Mouse (Mus musculus): ENCODE measurements at regions not wholly inside any gene's neighbourhood (a gene's known extent, or its start where the extent isn't known, plus 50 kb on each side); places are given as distances from the start of the nearest gene placed in this dataset.

DNA sequence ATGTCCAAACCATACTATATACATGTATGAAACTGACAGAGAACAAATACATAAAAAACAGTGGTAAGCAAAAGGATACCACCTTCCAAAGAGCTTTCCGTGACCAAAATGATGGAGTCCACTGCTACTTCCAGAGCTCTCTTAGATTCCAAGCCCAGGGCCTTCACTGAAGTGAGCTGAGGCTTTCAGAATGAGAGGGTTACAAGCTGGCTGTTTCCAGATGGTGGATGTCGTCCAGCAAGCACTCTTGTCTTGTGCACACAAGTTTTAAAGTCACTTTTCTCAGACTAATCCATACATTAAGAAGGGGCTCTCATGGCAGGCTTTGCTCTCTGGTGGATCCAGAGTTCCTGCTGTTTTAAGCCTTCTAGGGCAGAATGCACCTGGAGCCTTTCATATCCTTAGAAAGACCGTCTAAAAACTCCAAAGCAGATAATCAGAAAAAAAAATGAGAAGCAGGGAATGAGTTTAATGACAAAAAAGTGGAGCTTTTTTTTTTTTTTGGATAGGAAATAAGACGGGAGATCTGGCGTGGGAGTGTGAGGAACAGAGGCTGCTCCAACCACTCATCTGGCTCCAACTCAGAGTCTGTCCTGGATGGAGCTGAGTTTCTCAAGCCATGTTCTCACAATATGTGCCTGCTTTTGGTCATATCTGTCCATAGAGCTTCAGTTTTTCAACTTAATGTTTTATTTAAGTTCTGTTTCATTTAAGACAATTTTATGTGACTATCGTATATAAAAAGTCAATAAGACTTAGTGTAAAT, 281.9 kb upstream of the Mmadhc start:
- DNase-seq (ENCODE audit: low spot score in 2 of 2) = no peak
- intact Hi-C loops (cut with DNase I) = no loop called here

DNA sequence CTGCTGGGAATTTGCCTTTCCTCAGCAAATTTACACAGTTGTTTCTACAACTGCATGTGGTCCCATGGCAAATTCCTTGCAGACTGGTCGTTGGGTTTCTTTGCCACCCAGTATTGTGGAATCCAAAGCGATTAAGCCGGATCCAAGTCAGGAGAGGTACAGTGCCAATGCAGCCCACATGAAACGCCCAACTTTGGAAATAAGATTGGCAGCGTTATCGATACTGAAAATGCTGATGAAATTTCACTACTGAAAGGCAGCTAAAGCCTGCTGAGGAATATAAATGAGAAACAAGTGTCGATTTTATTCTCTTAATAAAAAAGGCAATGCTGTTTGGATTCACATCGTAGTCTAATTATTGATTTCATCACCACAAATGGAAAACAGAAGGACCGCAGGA, 281.1 kb upstream of the Mmadhc start:
- DNase-seq (ENCODE audit: low spot score in 2 of 2) = no peak

DNA sequence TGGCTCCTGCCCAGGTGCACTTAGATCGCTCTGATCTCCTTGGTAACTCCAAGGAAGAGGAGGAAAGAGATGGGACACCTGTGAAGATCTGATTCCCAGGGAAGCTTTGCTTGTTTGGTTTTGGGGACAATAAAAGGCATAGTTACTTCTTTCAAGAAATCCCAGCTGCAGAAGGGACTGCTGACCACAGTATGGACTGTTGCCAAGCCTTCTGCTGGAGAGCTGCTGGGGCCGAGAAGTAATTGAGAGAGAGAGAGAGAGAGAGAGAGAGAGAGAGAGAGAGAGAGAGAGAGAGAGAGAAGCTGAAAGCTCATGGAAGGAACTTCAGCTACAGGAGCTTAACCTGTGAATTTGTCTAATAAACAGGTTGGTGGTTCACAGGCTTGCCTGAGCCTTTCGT, 276.9 kb upstream of the Mmadhc start:
- no peak for DNase-seq (ENCODE audit: low spot score in 2 of 2)

More for the DNA sequence above, 281.1 kb upstream of the Mmadhc start:
- intact Hi-C loops (cut with DNase I) = no loop called here

DNA sequence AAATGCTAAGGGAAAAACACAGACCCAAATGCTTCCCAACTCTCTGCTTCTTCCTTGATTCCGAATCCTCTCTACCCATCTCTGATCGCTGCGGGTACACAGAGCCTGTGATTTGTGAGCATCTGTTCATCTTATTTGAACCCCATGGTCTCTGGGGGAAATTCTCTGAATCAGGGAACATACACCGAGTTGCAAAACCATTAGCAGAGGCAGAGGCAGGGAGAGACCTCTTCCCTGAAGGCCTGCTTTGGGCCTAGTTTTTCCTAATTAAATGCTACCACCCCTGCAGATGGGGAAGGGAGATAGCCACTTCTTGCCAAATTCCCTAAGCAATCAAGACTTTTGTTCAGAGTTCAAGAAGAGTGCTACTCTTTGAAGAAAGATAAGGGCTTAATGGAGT, 274.4 kb upstream of the Mmadhc start:
- intact Hi-C loops (cut with DNase I) = no loop called here
- DNase-seq (ENCODE audit: low spot score in 2 of 2) = no peak

More for the DNA sequence above, 276.9 kb upstream of the Mmadhc start:
- intact Hi-C loops (cut with DNase I) = no loop called here

DNA sequence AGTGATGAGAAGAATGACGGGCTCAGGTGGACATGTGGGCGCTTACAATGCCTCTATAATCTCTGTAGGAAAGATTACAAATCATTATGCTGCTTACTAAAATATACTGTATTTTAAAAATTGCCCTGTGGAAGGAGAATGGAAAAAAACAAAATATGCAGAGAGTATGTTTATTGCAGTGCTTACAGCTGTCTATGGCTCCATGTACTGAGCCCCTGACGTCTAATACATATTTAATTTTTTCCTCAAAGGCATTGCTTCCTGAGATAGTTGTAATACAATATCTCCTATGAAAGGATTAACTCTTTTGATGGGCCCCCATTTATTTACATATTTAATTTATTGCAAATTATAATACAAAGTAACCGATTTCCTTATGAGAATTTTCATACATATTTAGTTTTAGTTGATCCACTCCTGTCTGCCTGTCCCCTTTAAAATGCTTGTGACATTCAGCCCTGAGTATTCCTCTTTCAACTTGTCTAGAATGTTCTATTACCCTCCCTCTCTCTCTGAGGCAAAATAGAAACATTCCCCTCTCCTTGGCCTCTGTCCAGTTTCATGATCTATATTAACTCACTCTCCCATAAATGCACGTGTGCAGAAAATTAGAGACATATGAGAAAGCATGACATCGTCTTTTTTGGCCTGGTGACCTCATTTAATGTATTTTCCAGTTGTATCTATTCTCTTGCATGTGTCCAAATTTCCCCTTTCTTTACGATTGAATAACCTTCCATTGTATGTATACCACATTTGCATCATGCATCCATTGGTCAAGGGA, 273.1 kb upstream of the Mmadhc start:
- intact Hi-C loops (cut with DNase I) = no loop called here
- no peak for DNase-seq (ENCODE audit: low spot score in 2 of 2)

GRCm38 (mm10) chr2:50568777-50569501, 272.3 kb upstream of the Mmadhc start:
- DNase-seq (ENCODE audit: low spot score in 2 of 2) = no peak
- intact Hi-C loops (cut with DNase I) = no loop called here

DNA sequence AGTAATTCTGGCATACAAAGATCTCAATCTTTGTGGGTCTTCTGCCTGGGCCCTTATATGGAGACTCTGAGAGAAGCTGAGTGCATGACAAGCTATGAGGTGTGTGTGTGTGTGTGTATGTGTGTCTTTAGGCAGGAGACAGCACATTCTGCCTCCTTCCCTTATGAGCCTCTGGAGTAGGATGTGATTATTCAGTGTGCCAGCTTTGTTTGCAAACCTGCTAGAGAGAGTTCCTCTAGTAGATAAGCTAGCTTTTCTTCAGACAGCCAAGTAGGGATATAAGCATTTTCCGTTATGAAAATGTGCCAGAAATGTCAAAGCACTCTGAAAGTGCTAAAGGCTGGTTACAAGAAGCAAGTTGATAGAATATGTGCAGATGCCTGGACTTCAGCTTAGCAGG, 270.9 kb upstream of the Mmadhc start:
- intact Hi-C loops (cut with DNase I) = no loop called here
- DNase-seq (ENCODE audit: low spot score in 2 of 2) = no peak

DNA sequence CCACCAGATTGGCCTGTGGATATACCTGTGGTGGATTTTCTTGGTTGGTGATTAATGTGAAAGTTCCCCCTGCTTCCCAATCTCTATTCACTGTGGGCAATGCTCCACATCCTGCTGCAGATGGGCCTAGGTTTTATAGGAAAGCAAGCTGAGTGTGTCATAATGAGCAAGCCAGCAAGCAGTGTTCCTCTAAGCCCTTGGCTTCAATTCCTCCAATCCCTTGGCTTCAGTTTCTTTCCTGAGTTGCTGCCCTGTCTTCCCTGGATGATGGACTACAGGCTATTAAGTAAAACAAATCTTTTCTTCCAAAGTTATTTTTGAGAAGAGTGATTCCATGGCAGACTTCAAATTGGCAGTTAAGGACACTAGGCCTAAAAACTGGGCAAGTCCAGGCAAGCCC, 257.4 kb upstream of the Mmadhc start:
- intact Hi-C loops (cut with DNase I) = no loop called here
- no peak for DNase-seq (ENCODE audit: low spot score in 2 of 2)

DNA sequence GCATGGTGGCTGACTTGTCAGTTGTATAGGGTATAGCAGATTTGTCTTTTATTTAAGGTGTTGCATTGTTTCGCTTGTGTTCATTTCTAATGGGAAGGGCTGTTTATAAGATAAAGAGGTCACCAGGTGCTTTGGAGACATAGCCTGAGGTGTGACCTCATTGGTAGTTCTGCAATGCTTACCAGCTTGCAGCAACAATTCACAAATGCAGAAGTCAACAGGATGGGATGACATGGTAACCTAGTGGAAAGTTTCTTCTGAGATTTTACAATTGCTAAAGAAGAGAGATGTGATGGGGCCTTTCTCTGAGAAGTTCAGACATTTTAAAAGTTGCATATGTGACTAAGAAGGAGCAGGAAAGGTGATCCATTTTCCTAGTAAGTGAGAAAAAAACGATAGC, 255.8 kb upstream of the Mmadhc start:
- DNase-seq (ENCODE audit: low spot score in 2 of 2) = no peak
- intact Hi-C loops (cut with DNase I) = no loop called here

DNA sequence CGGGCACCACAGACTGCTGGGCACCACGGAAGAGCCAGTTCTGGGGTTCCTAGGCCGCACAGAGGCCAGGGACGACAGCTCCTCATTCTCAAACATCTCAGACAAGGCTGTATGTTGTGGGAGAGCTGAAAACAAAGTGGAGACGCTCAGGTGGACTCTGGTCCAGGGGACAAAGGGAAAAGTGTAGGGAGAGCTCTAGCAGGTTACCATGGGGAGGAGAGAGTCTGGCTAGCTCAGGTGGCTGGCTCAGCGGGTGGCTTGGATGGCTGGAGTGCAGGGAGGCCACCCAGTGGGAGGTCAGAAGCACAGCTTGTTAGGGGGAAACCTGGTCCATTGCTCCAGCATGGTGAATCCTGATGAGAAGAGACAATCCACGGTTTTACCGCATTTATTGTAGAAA, 253.3 kb upstream of the Mmadhc start:
- no peak for DNase-seq (ENCODE audit: low spot score in 2 of 2)
- intact Hi-C loops (cut with DNase I) = no loop called here

DNA sequence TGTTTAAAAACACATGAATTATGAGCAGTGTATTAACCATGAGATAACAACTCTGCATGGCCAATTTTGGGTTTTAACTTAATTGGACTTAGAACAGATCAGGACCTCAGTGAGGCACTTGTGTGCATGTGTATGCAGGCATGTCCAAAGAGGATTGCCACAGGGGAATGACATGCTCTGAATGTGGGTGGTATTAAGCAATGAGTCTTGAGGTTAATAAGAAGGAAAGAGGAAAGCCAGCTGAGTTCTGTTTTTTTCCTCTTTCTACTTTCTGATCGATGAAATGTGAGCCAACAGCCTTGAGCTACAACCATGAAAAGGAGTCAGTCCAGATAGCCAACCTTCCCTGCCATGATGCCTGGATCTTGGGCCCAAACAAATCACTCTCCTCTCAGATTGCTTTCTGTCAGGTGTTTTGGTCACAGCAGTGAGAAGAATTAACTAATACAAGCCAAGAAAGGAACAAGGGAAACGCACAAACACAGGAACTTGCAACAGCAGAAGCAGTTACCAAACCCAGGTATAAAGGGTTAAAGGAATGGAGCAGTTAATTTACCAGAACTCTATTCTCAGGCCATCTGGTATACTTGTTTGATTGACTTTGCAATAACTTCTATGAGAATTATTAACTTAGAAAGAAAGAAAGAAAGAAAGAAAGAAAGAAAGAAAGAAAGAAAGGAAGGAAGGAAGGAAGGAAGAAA, 243.3 kb upstream of the Mmadhc start:
- intact Hi-C loops (cut with DNase I) = no loop called here

DNA sequence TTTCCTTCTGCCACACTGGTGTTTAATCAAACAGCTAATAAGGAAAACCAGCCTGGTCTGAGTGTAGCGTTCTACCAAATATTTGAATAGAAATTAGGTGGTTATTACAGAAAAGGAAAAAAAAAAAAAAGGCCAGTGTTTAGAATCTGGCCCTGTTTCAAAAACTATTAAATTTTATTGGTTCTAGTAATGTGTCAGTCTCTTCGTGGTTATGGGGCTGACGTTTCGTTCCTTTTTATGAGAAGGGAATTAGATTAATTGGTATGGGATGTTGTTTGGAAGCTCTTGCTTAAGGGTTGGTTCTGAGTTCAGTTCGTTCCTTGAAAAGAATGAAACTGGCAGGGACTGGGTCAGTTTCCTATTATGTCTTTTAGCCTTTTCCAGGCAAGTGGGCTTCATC, 241.5 kb upstream of the Mmadhc start:
- DNase-seq (ENCODE audit: low spot score in 2 of 2) = no peak
- intact Hi-C loops (cut with DNase I) = no loop called here

More for the DNA sequence above, 243.3 kb upstream of the Mmadhc start:
- no peak for DNase-seq (ENCODE audit: low spot score in 2 of 2)

GRCm38 (mm10) chr2:50535085-50535878, 238.7 kb upstream of the Mmadhc start:
- no peak for DNase-seq (ENCODE audit: low spot score in 2 of 2)
- intact Hi-C loops (cut with DNase I) = no loop called here

- DNase-seq (ENCODE audit: low spot score in 2 of 2) = no peak
- intact Hi-C loops (cut with DNase I) = no loop called here
These were observed 237.1 kb upstream of the Mmadhc start for GRCm38 (mm10) chr2:50533702-50534101.

DNA sequence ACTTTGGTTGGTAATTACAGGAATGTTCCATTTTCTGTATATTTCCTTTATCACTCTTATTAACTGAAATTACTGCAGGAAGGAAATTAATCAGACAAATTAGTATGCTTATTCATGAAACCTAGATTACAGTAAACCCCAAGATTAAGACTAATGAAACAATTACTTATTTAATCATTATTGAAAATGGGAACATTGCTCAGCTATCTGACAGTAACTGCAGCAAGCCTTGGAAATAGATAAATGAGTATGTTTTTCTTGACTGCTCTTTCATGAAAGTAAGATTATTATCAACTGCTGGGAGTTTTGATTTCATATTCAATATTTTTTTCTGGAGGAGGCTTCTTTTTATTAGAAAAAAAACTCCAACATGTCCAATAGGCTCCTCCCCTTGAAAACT, 230.8 kb upstream of the Mmadhc start:
- intact Hi-C loops (cut with DNase I) = no loop called here
- no peak for DNase-seq (ENCODE audit: low spot score in 2 of 2)

GRCm38 (mm10) chr2:50524838-50525615, 228.4 kb upstream of the Mmadhc start:
- intact Hi-C loops (cut with DNase I) = no loop called here
- DNase-seq (ENCODE audit: low spot score in 2 of 2) = no peak

GRCm38 (mm10) chr2:50520169-50520568, 223.6 kb upstream of the Mmadhc start:
- intact Hi-C loops (cut with DNase I) = no loop called here
- DNase-seq (ENCODE audit: low spot score in 2 of 2) = peak in 1 of 2 experiments; percentile 5

GRCm38 (mm10) chr2:50519129-50519504, 222.5 kb upstream of the Mmadhc start:
- intact Hi-C loops (cut with DNase I) = no loop called here

More at GRCm38 (mm10) chr2:50519129-50519504, 222.5 kb upstream of the Mmadhc start:
- no peak for DNase-seq (ENCODE audit: low spot score in 2 of 2)

All from left cerebral cortex, postnatal 36 days (tissue).